Mouse (Mus musculus): ENCODE results near the gene Capzb. TPM values are rescaled to one million over a fixed set of nuclear protein-coding genes. Genes with fewer than 3 reads are reported as not detected.
A peak's percentile ranks its signal among the peaks of the same experiment; 100 is the strongest.

The Capzb gene
- polyA plus RNA-seq, 1 experiment from 2014 or later: 218 TPM

DNA sequence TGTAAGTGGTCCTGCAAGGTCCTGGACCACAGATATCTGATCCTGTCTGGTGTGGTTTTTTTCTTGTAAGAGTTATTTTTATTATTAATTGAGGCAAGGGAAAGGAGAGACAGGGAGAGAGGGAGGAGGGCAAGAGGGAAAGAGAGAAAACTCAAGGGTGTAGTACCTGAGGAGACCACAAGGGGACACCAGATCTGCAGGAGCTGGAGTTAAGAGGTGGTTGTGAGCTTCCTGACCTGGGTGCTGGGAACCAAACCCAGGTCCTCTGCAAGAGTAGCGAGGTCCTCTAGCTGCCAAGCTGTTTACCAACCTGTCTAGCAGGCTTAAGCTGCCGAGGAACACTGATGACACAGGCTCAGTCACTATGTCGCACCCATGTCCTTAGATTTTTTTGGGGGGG, 14.8 kb upstream of the Capzb start:
- H3K27me3 ChIP-seq (ENCODE audit: control insufficient read depth, insufficient read depth, low read length): no peaks in the 10 kb centered on the region
- H3K9ac ChIP-seq (replicated peaks; ENCODE audit: low read depth, low read length): no peak overlapping the region
- H3K4me2 ChIP-seq (ENCODE audit: low read depth, low read length): no peak overlapping the region
- H3K27ac ChIP-seq (ENCODE audit: low read depth, low read length): no peak overlapping the region
- H3K4me3 ChIP-seq (ENCODE audit: low read depth, low read length): no peak overlapping the region
- ATAC-seq (ENCODE audit: low read depth): no peak
- no peaks in the 10 kb centered on the region for H3K9me3 ChIP-seq (ENCODE audit: control insufficient read depth, low read length)
- no peaks in the 10 kb centered on the region for H3K36me3 ChIP-seq (ENCODE audit: control insufficient read depth, insufficient read depth, low read length)
- WGBS: 97% methylated on average over 3 of the region's 3 CpGs
- no peaks in the 10 kb centered on the region for H3K4me1 ChIP-seq (ENCODE audit: control insufficient read depth, insufficient read depth, low read length)

GRCm38 (mm10) chr4:139178377-139178776, 14.3 kb upstream of the Capzb start:
- Histone ChIP-seq H3K4me3 (ENCODE audit: low read depth, low read length) (no peak overlapping the region), H3K9ac (replicated peaks; ENCODE audit: low read depth, low read length) (no peak overlapping the region), H3K27ac (ENCODE audit: low read depth, low read length) (no peak overlapping the region), H3K9me3 (ENCODE audit: control insufficient read depth, low read length) (no peaks in the 10 kb centered on the region), H3K4me1 (ENCODE audit: control insufficient read depth, insufficient read depth, low read length) (no peaks in the 10 kb centered on the region), H3K27me3 (ENCODE audit: control insufficient read depth, insufficient read depth, low read length) (no peaks in the 10 kb centered on the region), H3K36me3 (ENCODE audit: control insufficient read depth, insufficient read depth, low read length) (no peaks in the 10 kb centered on the region), H3K4me2 (ENCODE audit: low read depth, low read length) (no peak overlapping the region)
- ATAC-seq (ENCODE audit: low read depth): no peak
- 94% methylated on average over 11 of the region's 11 CpGs for WGBS

GRCm38 (mm10) chr4:139179218-139179617, 13.5 kb upstream of the Capzb start:
- no peaks in the 10 kb centered on the region for H3K36me3 ChIP-seq (ENCODE audit: control insufficient read depth, insufficient read depth, low read length)
- WGBS: 89% methylated on average over 2 of the region's 2 CpGs
- no peak overlapping the region for H3K4me2 ChIP-seq (ENCODE audit: low read depth, low read length)
- no peak for ATAC-seq (ENCODE audit: low read depth)
- H3K4me1 ChIP-seq (ENCODE audit: control insufficient read depth, insufficient read depth, low read length): no peaks in the 10 kb centered on the region
- no peak overlapping the region for H3K27ac ChIP-seq (ENCODE audit: low read depth, low read length)
- H3K27me3 ChIP-seq (ENCODE audit: control insufficient read depth, insufficient read depth, low read length): no peaks in the 10 kb centered on the region
- H3K4me3 ChIP-seq (ENCODE audit: low read depth, low read length): no peak overlapping the region
- no peak overlapping the region for H3K9ac ChIP-seq (replicated peaks; ENCODE audit: low read depth, low read length)
- H3K9me3 ChIP-seq (ENCODE audit: control insufficient read depth, low read length): no peaks in the 10 kb centered on the region

GRCm38 (mm10) chr4:139179731-139180625, 12.7 kb upstream of the Capzb start:
- Histone ChIP-seq H3K4me3 (ENCODE audit: low read depth, low read length) (no peak overlapping the region), H3K27me3 (ENCODE audit: control insufficient read depth, insufficient read depth, low read length) (no peaks in the 10 kb centered on the region), H3K4me2 (ENCODE audit: low read depth, low read length) (no peak overlapping the region), H3K27ac (ENCODE audit: low read depth, low read length) (no peak overlapping the region), H3K4me1 (ENCODE audit: control insufficient read depth, insufficient read depth, low read length) (no peaks in the 10 kb centered on the region), H3K9ac (replicated peaks; ENCODE audit: low read depth, low read length) (no peak overlapping the region), H3K36me3 (ENCODE audit: control insufficient read depth, insufficient read depth, low read length) (no peaks in the 10 kb centered on the region), H3K9me3 (ENCODE audit: control insufficient read depth, low read length) (no peaks in the 10 kb centered on the region)
- ATAC-seq (ENCODE audit: low read depth): no peak
- 89% methylated on average over 17 of the region's 17 CpGs for WGBS

DNA sequence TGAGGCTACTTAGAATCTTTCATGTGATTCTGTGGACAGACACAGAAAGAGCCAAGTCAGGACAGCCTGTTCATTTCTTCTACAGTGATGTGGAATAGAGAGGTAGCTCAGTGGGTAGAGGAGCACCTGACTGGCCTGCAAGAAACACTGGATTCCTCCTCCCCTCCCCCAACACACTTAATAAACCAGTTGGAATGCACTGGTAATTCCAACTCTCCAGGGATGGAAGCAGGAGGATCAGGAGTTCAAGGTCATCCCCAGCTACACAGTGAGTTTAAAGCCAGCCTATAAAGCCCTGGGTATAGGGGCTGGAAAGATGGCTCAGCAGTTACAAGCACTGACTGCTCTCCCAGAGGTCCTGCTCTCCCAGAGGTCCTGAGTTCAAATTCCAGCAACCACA, 10.2 kb upstream of the Capzb start:
- Histone ChIP-seq H3K9me3 (ENCODE audit: control insufficient read depth, low read length) (no peaks in the 10 kb centered on the region), H3K4me3 (ENCODE audit: low read depth, low read length) (no peak overlapping the region), H3K27me3 (ENCODE audit: control insufficient read depth, insufficient read depth, low read length) (no peaks in the 10 kb centered on the region), H3K27ac (ENCODE audit: low read depth, low read length) (no peak overlapping the region), H3K36me3 (ENCODE audit: control insufficient read depth, insufficient read depth, low read length) (no peaks in the 10 kb centered on the region), H3K4me2 (ENCODE audit: low read depth, low read length) (no peak overlapping the region), H3K9ac (replicated peaks; ENCODE audit: low read depth, low read length) (no peak overlapping the region), H3K4me1 (ENCODE audit: control insufficient read depth, insufficient read depth, low read length) (no peaks in the 10 kb centered on the region)
- no peak for ATAC-seq (ENCODE audit: low read depth)

DNA sequence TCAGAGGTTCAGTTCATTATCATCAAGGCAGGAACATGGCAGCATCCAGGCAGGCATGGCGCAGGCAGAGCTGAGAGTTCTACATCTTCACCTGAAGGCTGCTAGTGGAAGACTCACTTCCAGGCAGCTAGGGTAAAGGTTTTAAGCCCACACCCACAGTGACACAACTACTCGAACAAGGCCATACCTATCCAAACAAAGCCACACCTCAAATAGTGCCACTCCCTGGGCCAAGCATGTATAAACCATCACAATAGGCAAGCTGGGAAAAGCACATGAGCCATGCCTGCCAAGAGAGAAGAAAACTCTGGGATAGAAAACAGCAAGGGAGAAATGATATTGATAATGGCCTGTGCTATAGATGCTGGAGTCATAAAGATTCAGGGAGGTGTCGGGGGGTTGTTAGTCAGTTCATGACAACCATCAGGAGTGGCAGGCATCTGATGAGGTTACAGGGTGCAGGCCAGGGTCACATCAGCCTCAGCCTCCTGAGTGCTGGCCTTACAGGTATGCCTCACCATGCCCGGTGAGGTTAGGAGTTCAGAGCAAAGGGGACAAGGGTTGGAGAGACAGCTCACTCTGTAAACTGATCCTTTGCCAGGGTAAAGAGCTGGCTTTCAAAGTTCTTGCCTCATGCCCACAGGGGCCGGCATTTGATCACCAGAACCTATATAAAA, 6.8 kb upstream of the Capzb start:
- ATAC-seq (ENCODE audit: low read depth): no peak
- no peaks in the 10 kb centered on the region for H3K27me3 ChIP-seq (ENCODE audit: control insufficient read depth, insufficient read depth, low read length)
- H3K27ac ChIP-seq (ENCODE audit: low read depth, low read length): no peak overlapping the region
- no peaks in the 10 kb centered on the region for H3K9me3 ChIP-seq (ENCODE audit: control insufficient read depth, low read length)
- no peak overlapping the region for H3K9ac ChIP-seq (replicated peaks; ENCODE audit: low read depth, low read length)
- H3K4me3 ChIP-seq (ENCODE audit: low read depth, low read length): no peak overlapping the region
- no peak overlapping the region for H3K4me2 ChIP-seq (ENCODE audit: low read depth, low read length)
- H3K4me1 ChIP-seq (ENCODE audit: control insufficient read depth, insufficient read depth, low read length): no peaks in the 10 kb centered on the region
- H3K36me3 ChIP-seq (ENCODE audit: control insufficient read depth, insufficient read depth, low read length): no peaks in the 10 kb centered on the region
- 89% methylated on average over 5 of the region's 5 CpGs for WGBS

DNA sequence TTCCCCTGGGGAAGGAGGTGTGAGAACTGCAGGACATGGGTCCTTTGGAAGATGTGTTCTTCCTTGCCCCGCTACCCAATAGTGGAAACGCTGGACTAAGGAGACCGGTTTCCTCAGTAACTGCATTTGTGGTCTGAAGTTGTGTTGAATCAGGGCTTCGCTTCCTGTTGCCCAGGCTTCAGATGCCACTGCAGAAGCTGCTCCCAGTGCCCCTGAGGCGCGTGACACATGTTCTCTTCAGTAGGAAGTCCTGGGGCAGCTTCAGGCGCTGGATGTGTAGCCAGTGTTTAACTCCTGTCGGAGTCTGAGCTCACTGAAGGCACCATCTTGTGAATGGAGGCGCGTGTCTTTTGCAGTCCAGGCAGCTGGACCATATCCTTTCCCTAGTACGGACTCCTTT, 4.8 kb upstream of the Capzb start:
- Histone ChIP-seq H3K9ac (replicated peaks; ENCODE audit: low read depth, low read length) (no peak overlapping the region), H3K4me1 (ENCODE audit: control insufficient read depth, insufficient read depth, low read length) (peaks cover 6% of the 10 kb centered on the region; the same call in 1 of the 2 replicates), H3K36me3 (ENCODE audit: control insufficient read depth, insufficient read depth, low read length) (no peaks in the 10 kb centered on the region), H3K9me3 (ENCODE audit: control insufficient read depth, low read length) (no peaks in the 10 kb centered on the region), H3K27me3 (ENCODE audit: control insufficient read depth, insufficient read depth, low read length) (no peaks in the 10 kb centered on the region), H3K4me2 (ENCODE audit: low read depth, low read length) (no peak overlapping the region), H3K27ac (ENCODE audit: low read depth, low read length) (no peak overlapping the region), H3K4me3 (ENCODE audit: low read depth, low read length) (no peak overlapping the region)
- WGBS: 78% methylated on average over 11 of the region's 11 CpGs
- ATAC-seq (ENCODE audit: low read depth): no peak

DNA sequence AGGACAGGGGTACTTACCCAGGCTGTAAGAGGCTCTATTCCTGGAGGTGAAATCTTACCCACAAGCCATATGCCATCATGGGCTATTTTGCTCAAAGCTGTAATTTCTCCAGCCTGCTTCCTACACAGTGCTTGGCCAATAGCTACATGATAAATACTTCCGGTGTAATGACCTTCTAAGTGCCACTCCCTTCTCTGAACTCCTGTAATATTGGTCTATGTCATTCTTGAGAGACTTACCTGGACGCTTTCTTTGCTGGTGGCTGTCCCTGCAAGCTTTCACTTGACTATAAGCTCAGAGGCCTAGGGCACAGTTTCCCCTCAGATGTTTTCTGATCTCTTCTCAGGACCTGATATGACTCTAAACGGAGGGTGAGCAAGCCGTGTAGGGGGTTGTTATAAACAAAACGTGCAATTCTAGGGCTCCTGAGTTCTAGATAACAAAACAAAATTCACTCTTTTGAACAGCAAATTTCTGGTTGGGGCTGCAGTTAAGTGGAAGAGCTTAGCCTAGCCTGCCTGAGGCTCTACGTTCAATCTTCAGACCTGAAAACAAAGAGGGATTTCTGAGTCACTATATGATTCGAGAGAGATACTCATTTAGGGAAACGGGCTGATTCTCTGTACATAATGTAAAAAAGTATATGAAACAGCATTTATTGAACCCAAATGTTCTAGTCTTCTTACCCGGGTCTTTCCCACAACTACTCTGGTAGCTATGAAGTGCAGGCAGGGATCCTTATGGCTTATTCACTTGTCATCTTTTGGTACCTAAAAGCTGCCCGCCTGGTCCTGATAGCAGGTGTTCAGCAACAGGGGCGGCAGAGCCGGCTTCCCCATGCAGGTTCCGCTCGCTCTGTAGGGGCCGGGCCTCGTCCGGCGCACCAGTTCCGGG, 847 bp upstream of the Capzb start:
- WGBS: 22% methylated on average over 19 of the region's 19 CpGs
- Histone ChIP-seq H3K4me3 (ENCODE audit: low read depth, low read length) (peak overlapping the region; percentile 93), H3K9ac (replicated peaks; ENCODE audit: low read depth, low read length) (peak overlapping the region; percentile 49), H3K4me2 (ENCODE audit: low read depth, low read length) (peak overlapping the region; percentile 47), H3K27ac (ENCODE audit: low read depth, low read length) (peak overlapping the region; percentile 79), H3K36me3 (ENCODE audit: control insufficient read depth, insufficient read depth, low read length) (no peaks in the 10 kb centered on the region), H3K9me3 (ENCODE audit: control insufficient read depth, low read length) (no peaks in the 10 kb centered on the region), H3K4me1 (ENCODE audit: control insufficient read depth, insufficient read depth, low read length) (peaks cover 29% of the 10 kb centered on the region), H3K27me3 (ENCODE audit: control insufficient read depth, insufficient read depth, low read length) (no peaks in the 10 kb centered on the region)
- no peak; the same call in 1 of the 2 replicates for ATAC-seq (ENCODE audit: low read depth)
